Mouse (Mus musculus) kidney, adult 11 months (tissue): ENCODE measurements around the gene Plekhf1.

Experiments used
- DNase-seq: peaks from one replicate; pipeline ENCODE4 v3.0.0; 2022

The Plekhf1 gene

GRCm38 (mm10) chr7:38227900-38228298 lies at the start of gene Plekhf1:
TSS of gene Plekhf1 (minus strand) at chr7:38228016.
- DNase-seq = peak; percentile 96

DNA sequence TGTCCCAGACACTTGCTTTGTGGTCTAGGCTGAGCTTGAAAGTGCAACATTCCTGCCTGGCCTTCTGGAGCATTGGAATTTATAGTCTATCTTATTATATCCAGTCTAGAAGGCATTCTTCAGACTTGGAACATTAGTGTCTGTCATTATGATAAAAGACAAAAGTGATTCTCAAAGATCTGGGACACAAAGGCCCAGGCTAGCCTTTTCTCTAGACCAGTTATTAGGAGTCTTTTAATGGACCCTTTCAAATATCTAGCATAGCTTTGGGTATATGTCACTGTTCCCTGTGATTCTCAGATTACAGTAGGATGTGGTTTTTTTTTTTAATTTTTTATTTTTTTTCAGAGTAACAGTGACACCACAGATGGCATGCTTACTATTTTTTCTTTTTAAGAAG lies 44.7 kb upstream of the Plekhf1 start:
- DNase-seq = no peak

GRCm38 (mm10) chr7:38271859-38272258 lies 44.0 kb upstream of the Plekhf1 start:
- DNase-seq = no peak

- DNase-seq = no peak
Measured at GRCm38 (mm10) chr7:38271511-38271811, 43.6 kb upstream of the Plekhf1 start.

DNA sequence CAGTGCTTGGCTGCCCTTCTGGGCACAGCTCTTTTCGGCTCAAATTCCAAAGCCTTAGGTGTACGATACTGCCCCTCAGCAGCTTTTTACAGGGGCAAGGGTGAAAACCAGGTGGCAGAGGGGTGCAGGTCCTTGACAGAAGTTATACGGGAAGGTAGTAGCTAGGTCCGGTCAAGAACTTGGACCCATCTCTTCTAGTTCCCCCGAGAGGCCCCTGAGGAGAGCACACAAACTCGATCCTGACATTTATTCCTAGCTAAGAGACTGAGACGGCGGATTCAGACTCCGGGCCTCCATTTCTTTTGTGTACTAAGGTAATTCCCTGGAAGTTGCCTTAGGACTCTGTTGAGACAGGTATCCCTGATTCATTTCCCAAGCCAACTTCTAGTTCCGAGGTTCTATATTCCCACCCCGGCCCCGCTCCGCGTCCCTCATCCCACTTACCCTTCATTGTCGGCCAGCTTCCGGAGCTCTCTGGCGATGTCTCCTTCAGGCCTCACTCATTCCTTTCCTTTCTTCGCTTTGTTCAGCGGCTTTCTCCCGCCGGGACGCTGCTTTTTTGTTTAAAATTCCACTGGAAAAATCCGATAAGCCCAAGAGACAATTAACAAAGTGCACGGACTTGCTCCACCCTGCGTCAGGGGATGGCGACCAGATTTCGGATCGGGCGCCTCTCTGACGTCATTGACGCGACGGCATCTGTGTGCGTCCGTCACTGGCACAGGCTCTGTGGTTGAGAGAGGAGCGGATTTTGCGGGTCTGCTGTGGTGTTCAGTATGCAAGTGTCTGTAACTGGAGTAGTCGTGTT lies 43.1 kb upstream of the Plekhf1 start, which contains the start of gene Pop4:
TSS of gene Pop4 (minus strand) at position 721 of the 808 bp plus-strand sequence.
- DNase-seq = peak; percentile 83

GRCm38 (mm10) chr7:38267006-38267680 lies 39.3 kb upstream of the Plekhf1 start:
- DNase-seq = peak; percentile 39

GRCm38 (mm10) chr7:38262406-38262805 lies 34.6 kb upstream of the Plekhf1 start:
- DNase-seq = no peak

DNA sequence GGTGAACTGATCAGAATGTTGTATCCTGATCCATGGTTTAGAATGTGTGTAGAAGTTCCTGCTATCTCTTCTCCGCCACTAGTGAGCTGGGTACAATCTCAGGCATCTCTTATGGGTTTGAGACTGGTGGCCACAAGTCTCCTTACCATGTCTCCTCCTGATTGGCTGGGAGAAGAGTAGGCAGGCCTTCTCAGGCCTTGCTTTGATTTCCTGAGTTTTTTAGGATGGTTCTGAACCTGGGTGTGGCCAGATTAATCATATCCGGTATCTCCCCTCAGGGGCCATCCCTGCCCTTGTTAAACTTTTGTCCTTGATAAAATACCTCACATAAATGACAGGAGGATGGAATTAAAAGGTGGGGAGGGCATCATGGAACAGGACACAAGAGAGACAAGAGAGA lies 31.8 kb upstream of the Plekhf1 start:
- DNase-seq = no peak

DNA sequence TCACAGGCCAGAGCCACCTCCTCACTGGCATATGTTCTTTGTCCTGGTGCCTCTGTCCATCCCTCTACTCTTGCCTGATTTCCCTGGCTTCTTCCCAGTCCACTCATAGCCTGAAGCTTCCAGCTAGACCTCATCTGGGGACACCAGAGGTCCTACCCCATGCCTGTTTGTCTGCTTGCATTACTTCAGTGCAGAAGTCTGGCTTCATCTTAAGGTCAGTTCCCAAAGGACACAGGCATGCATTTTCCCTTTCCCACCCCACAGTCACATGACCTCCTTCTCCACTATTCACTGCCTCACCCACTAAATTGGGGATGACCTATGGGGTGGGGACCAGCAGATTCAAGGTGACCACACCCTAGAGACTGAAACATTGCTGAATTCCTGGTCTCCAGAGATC lies 25.6 kb upstream of the Plekhf1 start:
- no peak for DNase-seq

GRCm38 (mm10) chr7:38251494-38252216 lies 23.8 kb upstream of the Plekhf1 start:
- no peak for DNase-seq

GRCm38 (mm10) chr7:38242417-38242816 lies 14.6 kb upstream of the Plekhf1 start:
- no peak for DNase-seq

DNA sequence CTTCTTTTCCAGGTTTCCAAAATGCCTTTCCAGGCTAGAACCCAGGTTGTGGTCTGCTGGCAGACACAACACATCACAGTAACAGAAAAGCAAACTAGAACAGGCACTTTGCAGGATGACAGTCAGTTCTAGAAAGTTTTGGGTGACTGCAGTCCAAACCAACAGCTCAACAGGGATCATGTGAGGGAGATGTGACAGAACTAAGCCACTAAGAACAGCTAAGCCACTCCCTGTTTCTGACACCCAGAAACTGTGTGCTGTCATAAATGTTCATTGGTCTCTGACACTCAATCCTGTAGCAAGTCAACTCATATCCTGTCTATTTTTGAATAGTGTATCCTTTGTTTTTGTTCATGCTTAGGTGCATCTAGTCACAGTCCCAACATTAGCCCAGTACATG lies 9.3 kb upstream of the Plekhf1 start:
- no peak for DNase-seq

GRCm38 (mm10) chr7:38236400-38237105 lies 8.7 kb upstream of the Plekhf1 start:
- DNase-seq = peak; percentile 64

DNA sequence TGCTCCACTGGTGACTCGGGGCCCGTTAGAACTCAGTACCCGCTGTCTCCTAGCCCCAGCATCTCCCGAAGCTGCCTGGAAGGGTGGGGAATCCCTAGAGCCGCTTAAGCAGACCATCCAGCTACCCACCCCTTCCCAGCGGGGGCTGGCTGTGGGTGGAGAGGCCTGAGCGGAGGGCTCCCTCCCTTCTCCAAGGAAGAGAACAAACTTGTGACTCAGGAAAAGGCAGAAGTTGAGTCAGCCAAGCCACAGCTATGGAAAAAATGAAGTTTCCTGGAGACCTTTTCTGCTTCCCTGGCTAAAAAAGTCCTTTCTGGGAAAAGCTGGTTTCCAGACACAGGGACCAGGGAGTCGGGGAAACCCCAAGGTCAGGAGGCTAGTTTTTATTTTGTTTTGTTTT lies 2.5 kb upstream of the Plekhf1 start:
- no peak for DNase-seq

GRCm38 (mm10) chr7:38228329-38228728 lies 513 bp upstream of the Plekhf1 start:
- DNase-seq = no peak

- peak; percentile 77 for DNase-seq
Measured at GRCm38 (mm10) chr7:38227181-38227899, 476 bp downstream of the Plekhf1 start.

DNA sequence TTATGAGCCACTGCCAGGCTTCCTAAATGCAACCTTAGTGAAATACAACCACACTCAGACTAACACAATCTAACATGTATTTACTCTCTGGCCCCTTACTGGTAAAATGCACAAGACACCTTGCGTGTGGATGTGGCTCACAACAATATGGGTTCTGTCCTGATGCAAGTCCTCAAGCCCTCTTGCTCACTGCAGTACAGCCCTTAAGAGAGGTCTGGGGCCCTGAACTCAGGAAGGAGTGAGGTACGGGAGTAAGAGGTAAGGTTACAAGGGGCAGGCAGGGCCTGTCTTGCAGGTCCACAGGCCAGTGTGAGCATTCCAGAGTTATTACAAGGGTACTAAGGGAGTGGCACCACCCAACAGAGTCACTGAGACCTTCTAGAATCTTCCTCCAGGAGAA lies 1.6 kb downstream of the Plekhf1 start:
- no peak for DNase-seq

- peak; percentile 64 for DNase-seq
Measured at GRCm38 (mm10) chr7:38224577-38225369, 3.0 kb downstream of the Plekhf1 start.

DNA sequence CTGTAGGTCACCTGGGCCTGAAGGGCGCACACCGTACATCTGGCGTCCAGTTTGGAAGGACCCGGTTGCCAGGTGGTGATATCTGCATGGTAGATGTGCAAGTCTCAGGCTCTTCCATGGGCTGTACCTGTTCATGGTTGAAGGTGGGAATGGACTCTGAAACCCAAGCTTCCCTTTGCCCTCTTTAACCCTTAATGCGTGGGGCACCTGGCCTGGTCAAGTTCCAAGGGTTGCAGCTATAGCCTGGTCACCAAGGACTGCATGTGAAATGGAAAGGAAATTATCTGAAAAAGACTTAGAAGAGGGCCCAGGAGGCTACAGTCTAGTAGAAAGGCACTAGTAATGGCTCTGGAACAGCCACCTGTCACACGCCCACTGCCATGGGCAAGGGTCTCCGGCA lies 7.0 kb downstream of the Plekhf1 start:
- DNase-seq = peak; percentile 40

- DNase-seq = no peak
Measured at GRCm38 (mm10) chr7:38219526-38219925, 8.3 kb downstream of the Plekhf1 start.

GRCm38 (mm10) chr7:38218631-38219367 lies 9.0 kb downstream of the Plekhf1 start:
- no peak for DNase-seq
